ENCODE assay signal across 20 mouse cellular contexts in the genomic region with DNA sequence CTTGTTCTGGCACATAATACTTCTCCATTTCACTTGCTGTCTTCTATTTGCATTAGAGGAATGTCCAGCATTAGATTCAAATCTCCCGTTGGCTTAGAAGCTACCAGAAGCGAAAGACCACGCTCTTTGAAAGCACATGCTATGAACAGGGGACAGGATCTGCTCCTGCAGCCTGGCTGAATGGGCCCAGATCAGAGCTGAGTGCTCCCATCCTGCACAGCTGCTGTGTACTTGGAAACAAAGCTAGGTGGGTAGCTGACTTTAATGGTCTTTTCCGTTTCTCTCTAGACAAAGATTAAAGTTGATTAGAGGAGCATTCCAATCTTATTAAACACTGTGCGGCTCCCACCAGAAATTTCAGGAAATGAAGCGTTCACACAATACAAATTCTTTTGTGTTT.
DNase-seq lines count a peak whose midpoint lies in the region; ATAC-seq and TF ChIP-seq lines count a peak whose summit lies in the region.
"Had no signal": no experiment of that assay in that cellular context is flagged by ENCODE, and none has a peak within 500 bp of the region (broad histone marks: within the 10 kb centered on the region; RNA-seq: fewer than 3 reads in every experiment).

No protein-coding gene starts in this region.

- intact Hi-C loops in heart, postnatal 25 days (cut with DNase I): no loop called here
- intact Hi-C loops in heart, postnatal 36 days (cut with DNase I): no loop called here

- H3K9ac ChIP-seq in lung, embryonic 14.5 days: no peak overlapping the region
- H3K9ac ChIP-seq: limb, embryonic 12.5 days; liver, embryonic 12.5 days had no signal

- H3K9me3 ChIP-seq in lung, embryonic 14.5 days (ENCODE audit: low read depth, low read length): no peaks in the 10 kb centered on the region
- H3K9me3 ChIP-seq: forebrain, embryonic 10.5 days; limb, embryonic 12.5 days; liver, embryonic 12.5 days had no signal

- 0 out of 2 replicates have a peak, but pooled peaks have one; percentile 24 for ATAC-seq in lung, embryonic 14.5 days (ENCODE audit: insufficient read depth)
- ATAC-seq: forebrain, embryonic 16.5 days; intestine, postnatal 0 days; liver, embryonic 12.5 days had no signal

- H3K27ac ChIP-seq in lung, embryonic 14.5 days (ENCODE audit: low read depth): no peak overlapping the region
- H3K27ac ChIP-seq: forebrain, embryonic 10.5 days; layer of hippocampus, adult 2 months; limb, embryonic 12.5 days; liver, embryonic 12.5 days; stomach, postnatal 0 days had no signal

- H3K27me3 ChIP-seq in lung, embryonic 14.5 days (ENCODE audit: insufficient read depth, low read length): no peaks in the 10 kb centered on the region
- H3K27me3 ChIP-seq: limb, embryonic 12.5 days; liver, embryonic 12.5 days had no signal

- no peak overlapping the region for H3K4me2 ChIP-seq in lung, embryonic 14.5 days
- H3K4me2 ChIP-seq: limb, embryonic 12.5 days; liver, embryonic 12.5 days; midbrain, embryonic 11.5 days had no signal

- WGBS in lung, embryonic 14.5 days: 72% methylated on average over 6 of the region's 6 CpGs

- peak; percentile 2 for DNase-seq in heart, postnatal 25 days (ENCODE audit: low spot score)
- no peak for DNase-seq in heart, postnatal 36 days
- peak; percentile 43 for DNase-seq in lung, embryonic 14.5 days
- no peak for DNase-seq in lung, postnatal 36 days
- peak; percentile 29 for DNase-seq in ZHBTc4 (ENCODE audit: low read depth, low spot score)
- DNase-seq in retina, embryonic 14.5 days (ENCODE audit: low spot score): peak; percentile 49
- no peak for DNase-seq in right cerebral cortex, adult 2 months (ENCODE audit: low spot score in 2 of 2)
- DNase-seq: adrenal gland, postnatal 25 days; cerebellum, adult 9-10 months; gastrocnemius, postnatal 14 days; kidney, postnatal 25 days; lung, adult 2 months had no signal

- no peak for TF ChIP-seq CTCF in lung, embryonic 14.5 days (IDR thresholded peaks at IDR 0.05; ENCODE audit: low read depth)

- no peaks in the 10 kb centered on the region for H3K4me1 ChIP-seq in lung, embryonic 14.5 days (ENCODE audit: insufficient read depth)
- H3K4me1 ChIP-seq: liver, embryonic 12.5 days had no signal

- H3K4me3 ChIP-seq in lung, embryonic 14.5 days (ENCODE audit: low read depth, low read length): no peak overlapping the region
- H3K4me3 ChIP-seq: forebrain, embryonic 10.5 days; layer of hippocampus, adult 2 months; limb, embryonic 12.5 days; liver, embryonic 12.5 days had no signal

- H3K36me3 ChIP-seq in lung, embryonic 14.5 days (ENCODE audit: insufficient read depth): no peaks in the 10 kb centered on the region
- H3K36me3 ChIP-seq: forebrain, embryonic 10.5 days; limb, embryonic 12.5 days; liver, embryonic 12.5 days had no signal

Comparison
In these comparisons a context has a peak if more than half of its experiments do, and no peak if none do; other contexts are left out.
1. DNase-seq: peak in heart, postnatal 25 days (single experiment), lung, embryonic 14.5 days (single experiment), ZHBTc4 (single experiment) and retina, embryonic 14.5 days (single experiment); none in heart, postnatal 36 days (0 of 2), lung, postnatal 36 days (single experiment) and right cerebral cortex, adult 2 months (0 of 2).